Mouse (Mus musculus) embryo, embryonic 9.5 days (tissue): ENCODE measurements at regions not wholly inside any gene's neighbourhood (a gene's known extent, or its start where the extent isn't known, plus 50 kb on each side); places are given as distances from the start of the nearest gene placed in this dataset.
"Not testable (repeated sequence)": the region's sequence is repeated elsewhere in the genome, so short reads cannot be mapped to it uniquely, and the experiment has no call there.

Source experiments
- DNase-seq: peaks from one replicate; pipeline ENCODE4 v3.0.0-alpha.2; 2017; ENCODE audit errors: extremely low spot score

GRCm38 (mm10) chr12:28922236-28922635, 170.6 kb downstream of the Eipr1 start:
- no peak for DNase-seq

GRCm38 (mm10) chr12:28925206-28925605, 173.6 kb downstream of the Eipr1 start:
- no peak for DNase-seq

- DNase-seq = no peak
Observed at GRCm38 (mm10) chr12:28939936-28940335, 188.3 kb downstream of the Eipr1 start.

GRCm38 (mm10) chr12:28948889-28949288, 197.3 kb downstream of the Eipr1 start:
- no peak for DNase-seq

GRCm38 (mm10) chr12:28949307-28949706, 197.7 kb downstream of the Eipr1 start:
- no peak for DNase-seq

- DNase-seq = no peak
Observed at GRCm38 (mm10) chr12:28957155-28957554, 205.6 kb downstream of the Eipr1 start.

GRCm38 (mm10) chr12:28958661-28959060, 207.1 kb downstream of the Eipr1 start:
- no peak for DNase-seq

GRCm38 (mm10) chr12:28969671-28970379, 218.2 kb downstream of the Eipr1 start:
- DNase-seq = no peak

- DNase-seq = peak; percentile 47
Observed at GRCm38 (mm10) chr12:28974571-28975041, 223.0 kb downstream of the Eipr1 start.

- no peak for DNase-seq
Observed at GRCm38 (mm10) chr12:28975249-28975648, 223.6 kb downstream of the Eipr1 start.

- no peak for DNase-seq
Observed at GRCm38 (mm10) chr12:28979679-28980078, 228.1 kb downstream of the Eipr1 start.

- DNase-seq = no peak
Observed at GRCm38 (mm10) chr12:28986214-28986613, 234.6 kb downstream of the Eipr1 start.

GRCm38 (mm10) chr12:28997474-28998192, 246.0 kb downstream of the Eipr1 start:
- peak; percentile 10 for DNase-seq

- peak; percentile 33 for DNase-seq
Observed at GRCm38 (mm10) chr12:28999963-29000451, 248.4 kb downstream of the Eipr1 start.

GRCm38 (mm10) chr12:29004504-29004903, 252.9 kb downstream of the Eipr1 start:
- DNase-seq = no peak

GRCm38 (mm10) chr12:29014601-29015000, 263.0 kb downstream of the Eipr1 start:
- DNase-seq = no peak

- DNase-seq = peak; percentile 42
Observed at GRCm38 (mm10) chr12:29015200-29015862, 263.7 kb downstream of the Eipr1 start.

GRCm38 (mm10) chr12:29021152-29021551, 269.5 kb downstream of the Eipr1 start:
- no peak for DNase-seq

GRCm38 (mm10) chr12:29028171-29028570, 276.6 kb downstream of the Eipr1 start:
- no peak for DNase-seq

- DNase-seq = no peak
Observed at GRCm38 (mm10) chr12:29029461-29029860, 277.9 kb downstream of the Eipr1 start.

- DNase-seq = no peak
Observed at GRCm38 (mm10) chr12:29046009-29046408, 294.4 kb downstream of the Eipr1 start.

- DNase-seq = not testable (repeated sequence)
Observed at GRCm38 (mm10) chr12:29048596-29048995, 297.0 kb downstream of the Eipr1 start.
